Mouse (Mus musculus) bone marrow, adult 2 months (tissue): ENCODE measurements around the gene Rela. TPM values are rescaled to one million over a fixed set of nuclear protein-coding genes. Genes with fewer than 3 reads are reported as not detected.
A peak's percentile ranks its signal among the peaks of the same experiment; 100 is the strongest.

ENCODE experiments used
- H3K27ac ChIP-seq: fragments of 200-500 bp; 2 replicates; pipeline ENCODE4 v1.5.1; 2012; ENCODE audit warnings: low read depth, mild to moderate bottlenecking, control low read depth, inconsistent platforms, low read length; ENCODE audit not compliant: control insufficient read depth, poor library complexity, insufficient read depth
- H3K4me1 ChIP-seq: fragments of 200-500 bp; 2 replicates; pipeline ENCODE4 v1.6.1; 2011; ENCODE audit warnings: low read length; ENCODE audit not compliant: control insufficient read depth, insufficient read depth
- H3K4me3 ChIP-seq: fragments of 200-500 bp; replicated peaks from 2 replicates; pipeline ENCODE3; 2011; ENCODE audit warnings: mild to moderate bottlenecking, low read depth, low read length, control low read depth; ENCODE audit not compliant: control insufficient read depth
- CTCF ChIP-seq: fragments of 200-500 bp; IDR thresholded peaks from 2 replicates; pipeline ENCODE4 v1.5.1; 2011; ENCODE audit warnings: low read length, control low read depth; ENCODE audit not compliant: control insufficient read depth, insufficient read depth
- POLR2A ChIP-seq: fragments of 200-500 bp; IDR thresholded peaks from 2 replicates; pipeline ENCODE4 v1.6.1; 2011; ENCODE audit warnings: low read depth, mild to moderate bottlenecking, control low read depth, low read length, borderline replicate concordance; ENCODE audit not compliant: control insufficient read depth
- WGBS: fragments of 180-500 bp; shearing (Covaris S2); methylation state at CpG from one replicate; pipeline ENCODE4 v1.1.7; 2018; 5-methylcytosine and 5-hydroxymethylcytosine counted together
- polyA plus RNA-seq: library from polyadenylated mRNA; stranded (reverse); fragments of >200 nt; gene quantifications from 2 replicates; pipeline ENCODE4 v1.2.4, GENCODE M21; 2011; ENCODE audit warnings: low replicate concordance; ENCODE audit not compliant: missing spikeins, insufficient read depth, insufficient read length

The Rela gene
- polyA plus RNA-seq, 1 experiment, result 36.3 TPM

- 93% methylated on average over 26 of the region's 26 CpGs for WGBS
- Histone ChIP-seq H3K27ac (no peak overlapping the region), H3K4me1 (peaks cover 2% of the 10 kb centered on the region), H3K4me3 (no peak overlapping the region)
- TF ChIP-seq CTCF (no peak), POLR2A (no peak)
Observed at GRCm38 (mm10) chr19:5607705-5608410, 29.4 kb upstream of the Rela start.

- Histone ChIP-seq H3K4me1 (peaks cover 2% of the 10 kb centered on the region; the same call in 1 of the 2 replicates), H3K4me3 (no peak overlapping the region), H3K27ac (no peak overlapping the region)
- TF ChIP-seq CTCF, result no peak
- TF ChIP-seq POLR2A, result no peak
- WGBS, result 92% methylated on average over 13 of the region's 13 CpGs
Observed at GRCm38 (mm10) chr19:5608707-5609106, 28.6 kb upstream of the Rela start.

GRCm38 (mm10) chr19:5609171-5609546, 28.1 kb upstream of the Rela start:
- 56% methylated on average over 10 of the region's 10 CpGs for WGBS
- TF ChIP-seq POLR2A, result no peak
- Histone ChIP-seq H3K4me3 (peak overlapping the region; percentile 75), H3K4me1 (peaks cover 2% of the 10 kb centered on the region; the same call in 1 of the 2 replicates), H3K27ac (peak overlapping the region; percentile 81)

DNA sequence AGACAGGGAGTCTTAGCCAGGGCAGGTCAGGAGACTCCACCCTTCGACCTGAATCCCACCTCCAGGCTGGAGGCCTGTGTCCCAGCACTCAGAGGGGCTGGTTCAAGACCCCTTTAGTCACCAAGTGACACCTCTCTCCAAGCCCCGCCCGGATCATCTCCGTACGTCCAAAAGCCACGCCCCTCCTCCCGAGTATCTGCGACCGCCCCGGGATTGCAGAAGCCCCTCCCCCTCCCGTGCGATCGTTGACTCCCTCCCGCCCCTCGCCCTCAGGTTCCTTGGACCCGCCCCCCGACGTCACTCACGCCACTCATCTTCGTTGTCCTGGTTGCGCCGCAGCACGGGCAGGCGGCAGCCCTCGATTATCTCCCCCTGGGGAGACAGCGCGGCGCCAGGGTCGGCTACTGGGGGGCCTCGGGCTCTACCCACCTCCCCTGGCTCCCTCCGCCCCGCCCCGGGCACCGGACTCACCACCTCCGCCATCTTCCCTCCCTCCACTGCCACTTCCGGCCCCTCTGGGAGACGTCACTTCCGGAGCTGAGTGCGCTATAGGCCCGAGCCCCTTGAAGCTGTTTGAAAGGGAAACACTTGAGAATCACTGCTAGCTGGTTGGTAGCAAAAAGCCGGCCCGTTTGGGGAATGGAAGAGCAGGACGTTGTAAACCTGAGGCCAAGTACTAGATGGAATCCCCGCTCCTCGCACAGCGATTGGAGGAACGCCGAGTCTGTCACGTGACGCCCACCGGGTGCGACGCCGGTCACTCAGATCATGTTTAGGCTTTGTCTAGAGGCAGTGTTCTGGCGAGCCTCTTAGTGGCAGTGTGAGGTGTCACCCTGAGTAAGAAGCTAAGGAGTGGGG, 27.5 kb upstream of the Rela start, which contains the start of gene Kat5:
Gene Kat5 (minus strand): TSS at position 691 of the 858 bp plus-strand sequence.
- WGBS, result 2% methylated on average over 55 of the region's 55 CpGs
- H3K4me1 ChIP-seq, result peaks cover 2% of the 10 kb centered on the region; the same call in 1 of the 2 replicates
- TF ChIP-seq CTCF (no peak), POLR2A (peak; percentile 57; the same call in 1 of the 2 replicates)

DNA sequence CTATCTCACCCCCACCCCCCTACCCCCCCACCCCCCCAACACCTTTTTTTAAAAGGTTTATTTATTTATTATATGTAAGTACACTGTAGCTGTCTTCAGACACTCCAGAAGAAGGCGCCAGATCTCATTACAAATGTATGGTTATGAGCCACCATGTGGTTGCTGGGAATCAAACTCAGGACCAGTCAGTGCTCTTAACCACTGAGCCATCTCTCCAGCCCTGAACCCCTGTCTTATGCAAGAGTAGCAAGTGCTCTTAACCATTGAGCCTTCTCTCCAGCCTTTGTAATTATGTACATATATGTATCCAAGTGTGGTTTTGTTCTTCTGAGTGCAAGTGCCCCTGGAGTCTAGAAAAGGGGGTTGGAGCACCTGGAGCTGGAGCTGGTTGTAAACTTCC, 25.3 kb upstream of the Rela start:
- 88% methylated on average over 1 of the region's 1 CpGs for WGBS
- TF ChIP-seq CTCF (no peak), POLR2A (no peak)
- no peak overlapping the region for H3K4me3 ChIP-seq
- H3K27ac ChIP-seq, result no peak overlapping the region
- H3K4me1 ChIP-seq, result peaks cover 2% of the 10 kb centered on the region; the same call in 1 of the 2 replicates

More for the DNA sequence above, 27.5 kb upstream of the Rela start, which contains the start of gene Kat5:
- peak within 1 kb of the TSS; percentile 81 for H3K27ac ChIP-seq
- peak within 1 kb of the TSS; percentile 75 for H3K4me3 ChIP-seq

DNA sequence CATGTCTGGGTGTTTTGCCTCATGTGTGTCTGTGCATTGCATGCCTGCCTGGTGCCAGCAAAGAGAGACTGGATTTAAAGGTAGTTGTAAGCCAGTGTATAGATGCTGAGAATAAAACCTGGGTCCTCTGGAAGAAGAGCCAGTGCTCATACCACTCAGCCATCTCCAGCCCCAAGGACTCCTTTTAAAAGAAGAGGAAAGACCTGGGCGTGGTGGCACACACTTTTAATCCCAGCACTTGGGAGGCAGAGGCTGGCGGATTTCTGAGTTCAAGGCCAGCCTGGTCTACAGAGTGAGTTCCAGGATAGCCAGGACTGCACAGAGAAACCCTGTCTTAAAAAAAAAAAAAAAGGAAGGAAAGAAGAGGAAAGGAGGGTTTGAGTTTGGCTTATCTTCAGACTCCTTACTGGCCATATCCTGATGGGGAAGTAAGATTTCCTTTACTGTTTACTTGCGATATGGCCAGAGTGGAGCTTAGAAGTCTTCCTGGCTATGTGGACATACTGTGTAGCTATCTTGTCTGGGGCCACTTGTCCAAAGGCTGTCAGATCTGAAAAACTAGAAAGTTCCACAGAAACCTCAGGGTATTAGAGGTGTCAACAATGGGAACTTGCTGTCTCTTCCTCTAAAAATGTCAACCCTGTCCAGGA, 24.4 kb upstream of the Rela start:
- WGBS, result 29% methylated on average over 3 of the region's 3 CpGs
- no peak for TF ChIP-seq CTCF
- TF ChIP-seq POLR2A, result no peak
- peaks cover 2% of the 10 kb centered on the region; the same call in 1 of the 2 replicates for H3K4me1 ChIP-seq
- no peak overlapping the region for H3K4me3 ChIP-seq
- no peak overlapping the region for H3K27ac ChIP-seq

DNA sequence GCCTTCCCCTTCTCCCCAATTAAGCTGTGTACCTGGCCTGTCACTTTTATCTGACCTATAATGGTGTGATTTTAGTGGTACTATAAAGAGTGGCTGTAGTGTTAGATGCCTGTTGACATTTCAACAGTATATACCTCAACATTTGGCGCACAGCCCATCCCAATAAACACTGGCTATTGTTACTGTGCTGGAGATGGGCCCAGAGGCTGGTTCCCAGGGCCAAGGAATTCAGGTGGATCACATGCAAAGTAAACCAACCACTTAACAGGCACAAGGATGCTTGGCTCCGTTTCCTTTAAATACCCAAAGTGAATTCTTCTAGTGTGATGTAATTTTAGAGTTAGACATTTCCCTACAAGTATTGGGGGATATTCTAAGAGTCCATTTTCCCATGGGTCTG, 22.3 kb upstream of the Rela start:
- H3K4me3 ChIP-seq, result no peak overlapping the region
- H3K27ac ChIP-seq, result no peak overlapping the region
- no peak for TF ChIP-seq POLR2A
- no peak for TF ChIP-seq CTCF
- H3K4me1 ChIP-seq, result peaks cover 2% of the 10 kb centered on the region; the same call in 1 of the 2 replicates
- WGBS, result 91% methylated on average over 2 of the region's 2 CpGs

DNA sequence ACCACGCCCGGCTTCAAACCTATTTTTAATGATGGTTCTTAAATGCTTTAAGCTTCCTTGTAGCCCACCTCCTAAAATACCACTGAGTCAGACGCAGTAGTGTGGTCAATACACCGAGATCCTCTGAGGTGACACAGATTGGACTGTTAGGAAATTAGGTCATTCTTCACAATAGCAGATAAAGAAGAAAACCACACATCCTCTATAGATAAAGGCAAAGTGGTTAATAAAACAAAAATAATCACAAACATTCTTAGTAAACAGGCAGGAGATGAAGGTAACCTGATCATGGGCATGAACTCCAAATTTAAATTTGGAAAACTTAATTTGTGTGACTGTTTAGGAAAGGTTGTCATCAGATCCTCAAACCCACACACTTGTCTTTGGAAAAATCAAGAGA, 17.3 kb upstream of the Rela start:
- 53% methylated on average over 4 of the region's 4 CpGs for WGBS
- TF ChIP-seq CTCF (no peak), POLR2A (no peak)
- Histone ChIP-seq H3K4me3 (no peak overlapping the region), H3K4me1 (peaks cover 2% of the 10 kb centered on the region; the same call in 1 of the 2 replicates), H3K27ac (no peak overlapping the region)
